Mouse (Mus musculus) brain, embryonic 18.5 days (tissue): ENCODE measurements around the gene Acad10.
A peak's percentile ranks its signal among the peaks of the same experiment; 100 is the strongest.
"Not testable (repeated sequence)": the region's sequence is repeated elsewhere in the genome, so short reads cannot be mapped to it uniquely, and the experiment has no call there.

Source experiments
- DNase-seq: peaks from one replicate; pipeline ENCODE4 v3.0.0-alpha.2; 2012; ENCODE audit warnings: low read depth, low spot score

Gene Acad10

DNA sequence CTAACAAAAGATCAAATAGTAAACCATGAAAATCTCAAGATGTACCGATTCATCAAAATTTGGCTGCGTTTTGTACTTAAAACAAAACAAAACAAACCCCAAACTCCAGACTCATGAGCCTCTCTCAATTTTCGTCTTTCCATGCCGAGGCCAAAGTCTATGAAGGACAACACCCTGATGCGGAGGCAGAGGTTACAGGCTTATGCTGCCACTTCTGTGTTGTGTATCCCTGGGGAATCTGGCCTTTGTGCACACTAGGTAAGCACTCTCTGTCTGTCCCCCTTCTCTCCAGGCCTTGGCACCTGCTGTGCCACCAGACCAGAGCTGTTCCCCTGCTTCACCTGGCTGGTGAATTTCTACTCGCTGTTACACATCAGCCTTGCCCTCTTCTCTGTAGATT, 2.7 kb downstream of the Acad10 start:
- DNase-seq = not testable (repeated sequence)

DNA sequence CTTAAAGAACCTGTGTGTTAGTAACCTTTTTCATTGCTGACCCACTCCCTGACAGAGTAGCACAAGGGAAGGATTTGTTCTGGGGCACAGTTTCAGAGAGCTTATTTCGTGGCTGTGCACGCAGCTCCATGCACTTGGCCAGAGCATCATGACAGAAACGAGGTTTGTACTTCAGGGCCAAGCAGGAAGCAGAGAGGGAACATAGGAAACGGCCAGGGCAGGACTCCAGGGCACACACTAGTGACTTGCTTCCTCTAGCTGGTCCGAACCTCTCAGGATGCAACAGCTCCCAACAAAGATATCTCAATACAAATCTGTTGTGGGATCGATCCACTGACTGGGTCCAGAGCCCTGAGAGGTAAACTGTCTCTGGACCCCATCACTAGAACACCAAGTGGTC, 3.4 kb downstream of the Acad10 start:
- DNase-seq = not testable (repeated sequence)

DNA sequence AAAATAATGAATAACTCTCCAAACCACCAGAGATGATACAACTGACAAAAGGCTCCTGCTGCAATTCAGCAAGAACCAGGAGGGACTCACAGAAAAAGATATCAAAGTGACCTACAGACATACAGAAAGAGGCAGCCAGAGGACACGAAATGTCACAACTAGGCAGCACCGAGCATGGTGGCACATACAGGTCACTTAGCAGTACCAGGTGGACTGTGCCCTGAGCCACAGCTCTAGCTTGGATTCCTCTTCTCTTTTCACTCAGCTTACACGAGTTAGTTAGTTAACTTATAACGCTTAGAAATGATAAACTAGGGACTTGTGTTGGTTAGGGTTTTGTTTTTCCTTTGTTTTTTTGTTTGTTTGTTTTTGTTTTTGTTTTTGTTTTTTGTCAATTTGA, 5.8 kb downstream of the Acad10 start:
- no peak for DNase-seq

DNA sequence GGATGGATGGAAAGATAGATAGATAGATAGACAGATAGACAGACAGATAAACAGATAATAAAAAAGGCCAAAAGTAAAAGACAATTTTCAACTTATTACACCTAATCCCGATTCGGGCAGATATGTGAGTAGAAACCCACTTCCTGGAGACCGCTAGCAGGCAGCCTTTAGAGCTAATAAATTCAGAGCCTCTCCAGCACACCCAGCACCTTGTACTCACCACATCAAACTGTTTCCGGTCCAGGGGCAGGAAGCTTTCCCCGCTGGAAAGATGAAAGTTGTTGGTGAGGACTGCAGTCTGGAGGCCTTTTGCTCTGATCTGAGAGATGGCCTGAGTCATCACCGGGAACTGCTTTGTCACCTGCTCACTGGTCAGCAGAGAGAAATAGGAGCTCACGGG, 11.2 kb downstream of the Acad10 start:
- no peak for DNase-seq

DNA sequence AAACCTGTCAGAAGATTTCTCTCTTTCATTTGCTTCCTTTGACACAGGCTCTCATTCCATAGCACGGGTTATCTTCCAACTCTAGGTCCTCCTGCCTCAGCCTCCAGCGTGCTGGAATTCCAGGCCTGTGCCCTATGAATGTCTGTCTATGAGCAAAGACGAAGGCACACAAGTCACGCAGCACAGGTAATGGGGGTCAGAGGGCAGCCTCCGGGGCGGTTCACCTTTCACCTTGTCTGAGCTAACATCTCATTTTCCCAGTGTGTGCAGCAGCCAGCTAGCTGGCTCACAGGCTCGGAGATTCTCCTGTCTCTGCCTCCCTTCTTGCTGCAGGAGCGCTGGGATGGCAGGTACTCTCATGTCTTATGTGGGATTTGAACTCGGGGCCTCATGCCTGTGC, 20.7 kb downstream of the Acad10 start:
- DNase-seq = no peak

DNA sequence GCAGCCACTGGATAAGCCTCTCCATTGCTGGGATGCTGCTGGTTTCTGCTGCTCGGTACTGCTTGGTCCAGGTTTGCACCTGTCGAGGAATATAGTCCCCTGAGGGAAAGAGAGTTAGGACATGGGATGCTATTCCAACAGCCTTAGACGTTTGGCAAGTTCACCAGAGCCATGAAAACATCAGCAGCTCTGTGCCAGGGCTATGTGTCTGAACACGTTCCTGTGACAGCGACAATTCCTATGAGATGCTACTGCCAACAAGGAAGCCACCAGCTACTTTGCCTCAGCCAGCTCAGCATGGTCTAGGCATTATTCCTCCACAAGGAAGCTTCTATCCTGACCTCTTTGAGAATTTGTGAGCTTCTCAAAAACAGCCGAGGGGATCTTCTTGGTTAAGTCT, 23.0 kb downstream of the Acad10 start:
- no peak for DNase-seq

DNA sequence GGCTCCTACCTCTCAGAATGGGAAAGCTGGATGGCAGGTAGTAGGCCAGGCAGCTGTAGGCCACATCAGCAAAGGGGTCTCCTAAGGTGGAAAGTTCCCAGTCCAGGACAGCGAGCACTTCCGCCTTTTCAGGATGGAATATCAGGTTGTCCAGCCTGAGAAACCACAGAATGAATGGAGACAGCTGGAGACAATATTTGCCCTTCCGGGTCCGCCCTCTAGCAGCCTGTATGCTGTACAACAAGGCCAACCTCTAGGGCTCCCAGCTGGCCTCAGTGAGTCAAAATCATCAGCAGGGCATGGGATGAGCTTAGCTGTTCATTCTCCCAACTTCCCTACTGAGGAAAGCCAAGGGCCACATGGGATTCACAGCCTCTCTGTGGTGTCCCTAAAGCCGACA, 25.6 kb downstream of the Acad10 start:
- no peak for DNase-seq

DNA sequence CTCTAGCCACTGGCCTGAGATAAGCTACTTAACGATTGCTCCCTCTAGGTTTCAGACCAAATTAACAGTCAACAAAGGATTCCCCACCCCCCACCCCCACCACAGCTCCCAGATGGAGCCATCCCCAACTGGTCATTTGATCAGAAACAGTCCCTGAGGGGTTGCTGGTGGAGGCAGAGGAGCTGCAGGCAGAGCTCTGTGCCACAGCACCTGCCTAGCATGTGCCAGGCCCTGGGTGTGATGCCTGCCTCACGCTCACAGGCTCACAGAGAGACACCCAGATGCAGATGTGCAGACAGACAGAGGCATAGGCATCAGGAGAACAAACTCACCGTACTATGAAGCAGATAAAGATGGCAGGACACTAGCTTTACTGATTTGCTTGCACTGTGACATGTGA, 27.5 kb downstream of the Acad10 start:
- no peak for DNase-seq

DNA sequence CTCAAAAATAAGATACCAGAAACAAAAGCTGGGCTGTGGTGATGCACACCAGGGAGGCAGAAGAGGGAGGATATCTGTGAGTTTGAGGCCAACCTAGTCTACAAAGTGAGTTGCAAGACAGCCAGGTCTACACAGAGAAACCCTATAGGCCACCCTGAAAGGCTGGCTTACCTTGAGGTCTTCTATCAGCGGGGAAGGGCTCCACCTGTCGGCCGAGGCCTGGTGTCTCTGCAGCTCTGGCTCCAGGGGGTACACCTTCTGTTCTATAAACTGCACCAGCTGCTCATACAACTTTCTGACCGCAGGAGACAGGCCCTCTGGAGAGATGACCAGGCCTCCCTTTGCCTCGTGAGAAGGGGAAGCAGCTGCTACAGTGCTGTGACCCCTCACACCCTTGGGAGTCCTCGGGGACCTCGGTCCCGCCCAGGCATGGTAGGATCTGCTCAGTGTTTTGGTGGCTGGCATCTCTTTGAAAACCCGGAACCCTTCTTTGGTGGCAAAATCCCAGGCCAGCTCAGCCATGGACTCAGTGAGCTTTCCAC, 29.1 kb downstream of the Acad10 start:
- DNase-seq = not testable (repeated sequence)

DNA sequence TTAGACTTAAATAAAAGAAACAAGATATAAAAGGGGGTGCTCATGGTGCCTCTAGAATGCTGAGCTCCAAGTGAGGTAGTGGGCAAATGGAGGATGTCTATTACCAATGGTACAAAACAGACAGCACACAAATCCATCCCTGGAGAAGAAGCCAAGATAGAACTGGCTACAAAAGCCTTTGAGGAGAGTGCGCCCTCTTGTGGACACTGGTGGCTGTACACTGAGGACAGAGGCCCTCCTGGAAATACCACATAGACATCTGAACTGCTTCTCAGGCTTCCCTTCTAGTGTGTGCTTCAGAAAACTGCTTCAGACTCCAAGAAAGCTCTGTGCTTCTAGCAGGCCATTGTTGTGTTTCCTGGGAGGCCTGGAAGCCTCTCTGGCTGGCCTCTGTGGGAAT, 32.4 kb downstream of the Acad10 start:
- no peak for DNase-seq

DNA sequence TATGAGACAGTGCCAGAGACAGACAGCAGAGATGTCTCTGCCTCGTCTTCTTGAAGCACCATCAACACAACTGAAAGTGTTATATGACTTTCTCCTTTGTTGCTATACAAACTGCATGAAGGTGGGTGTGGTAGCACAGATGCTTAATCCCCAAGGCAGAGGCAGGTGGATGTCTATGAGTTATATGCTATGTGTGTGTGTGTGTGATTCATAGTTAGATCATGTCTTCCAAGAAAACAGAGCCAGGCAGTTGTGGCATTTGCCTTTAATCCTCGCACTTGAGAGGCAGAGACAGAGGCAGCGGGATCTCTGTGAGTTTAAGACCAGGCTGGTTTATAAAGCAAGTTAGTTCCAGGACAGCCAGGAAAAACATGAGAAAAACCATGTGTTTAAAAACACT, 37.1 kb downstream of the Acad10 start:
- DNase-seq = no peak

DNA sequence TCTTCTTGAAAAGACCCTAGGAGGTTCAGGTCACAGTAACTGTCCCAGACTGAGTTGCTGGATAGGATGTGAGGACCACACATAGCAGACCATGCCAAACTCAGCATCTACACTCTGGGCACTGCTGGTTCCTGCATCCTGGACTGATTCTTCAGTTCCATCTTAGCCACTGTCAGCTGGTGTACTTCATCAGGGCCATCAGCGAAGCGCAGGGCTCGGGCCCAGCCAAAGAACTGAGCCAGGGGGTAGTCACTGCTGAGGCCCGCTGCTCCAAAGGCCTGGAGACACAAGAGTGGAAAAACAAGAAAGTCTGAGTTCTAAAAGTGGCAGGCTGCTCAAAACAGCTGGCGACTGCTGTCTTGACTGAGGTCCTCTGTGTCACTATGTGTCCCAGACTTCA, 39.2 kb downstream of the Acad10 start:
- no peak for DNase-seq

DNA sequence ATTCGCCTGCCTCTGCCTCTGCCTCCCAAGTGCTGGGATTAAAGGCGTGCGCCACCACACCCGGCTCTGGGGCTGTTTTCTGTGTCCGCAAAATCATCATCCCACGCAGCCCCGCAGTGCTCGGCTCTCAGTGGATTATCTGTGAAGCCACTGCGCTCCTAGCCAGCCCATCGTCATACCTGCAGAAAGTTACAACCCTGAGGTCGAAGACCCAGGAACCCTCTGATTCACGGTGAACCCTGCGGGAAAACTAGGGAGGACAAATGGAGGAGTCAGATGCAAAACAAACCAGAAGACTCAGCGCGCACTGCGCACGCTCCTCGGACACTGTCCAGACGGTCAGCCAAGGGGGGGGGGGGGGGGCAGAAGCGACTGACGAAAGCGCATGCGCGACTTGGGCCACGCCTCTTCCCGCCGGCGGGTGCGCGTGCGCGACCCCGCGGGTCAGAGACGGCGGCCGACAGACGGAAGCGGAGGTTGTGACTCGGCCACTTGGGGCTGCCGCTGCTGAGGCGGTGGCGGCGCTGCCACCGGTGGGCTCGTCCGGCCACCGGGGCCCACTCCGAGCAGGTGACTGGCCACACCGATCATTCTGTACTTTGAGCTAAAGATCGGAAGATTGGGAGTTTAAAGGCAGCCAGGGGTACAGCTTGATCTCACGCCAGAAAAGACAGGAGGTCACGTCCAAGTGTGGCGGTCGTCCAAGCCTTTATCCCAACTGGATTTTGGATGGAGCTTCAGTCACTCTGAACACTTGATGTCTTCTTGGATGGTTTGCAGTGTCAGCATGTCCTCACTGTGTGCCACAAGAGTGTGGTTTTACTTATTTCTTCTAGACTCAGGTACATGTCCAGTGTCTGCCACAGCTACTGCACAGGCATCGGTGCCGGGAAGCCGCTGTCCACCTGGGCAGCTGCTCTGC, 41.5 kb downstream of the Acad10 start, which contains the start of gene Acad12:
Acad12 (minus strand) TSS at position 347 of the 922 bp plus-strand sequence.
- peak; percentile 49 for DNase-seq

DNA sequence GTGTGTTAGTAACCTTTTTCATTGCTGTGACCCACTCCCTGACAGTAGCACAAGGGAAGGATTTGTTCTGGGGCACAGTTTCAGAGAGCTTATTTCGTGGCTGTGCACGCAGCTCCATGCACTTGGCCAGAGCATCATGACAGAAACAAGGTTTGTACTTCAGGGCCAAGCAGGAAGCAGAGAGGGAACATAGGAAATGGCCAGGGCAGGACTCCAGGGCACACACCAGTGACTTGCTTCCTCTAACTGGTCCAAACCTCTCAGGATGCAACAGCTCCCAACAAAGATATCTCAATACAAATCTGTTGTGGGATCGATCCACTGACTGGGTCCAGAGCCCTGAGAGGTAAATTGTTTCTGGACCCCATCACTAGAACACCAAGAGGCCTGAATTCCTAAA, 45.4 kb downstream of the Acad10 start:
- DNase-seq = not testable (repeated sequence)

DNA sequence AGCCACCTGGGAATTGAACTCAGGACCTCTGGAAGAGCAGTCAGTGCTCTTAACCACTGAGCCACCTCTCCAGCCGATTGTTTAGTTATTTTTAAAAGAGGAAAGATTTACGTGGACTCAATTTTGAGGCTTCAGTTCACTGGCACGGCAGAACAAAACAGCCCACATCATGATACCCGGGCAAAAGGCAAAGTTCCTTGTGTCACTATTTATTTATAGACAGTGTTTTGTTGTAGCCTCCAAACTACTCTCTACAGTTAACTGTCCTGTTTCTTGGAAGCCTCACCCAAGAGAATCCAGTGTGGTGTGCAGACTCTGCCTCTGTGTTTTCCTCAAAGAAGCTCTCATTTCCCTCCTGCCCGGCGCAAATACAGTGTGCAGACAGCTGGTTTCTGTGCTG, 48.3 kb downstream of the Acad10 start:
- DNase-seq = no peak

DNA sequence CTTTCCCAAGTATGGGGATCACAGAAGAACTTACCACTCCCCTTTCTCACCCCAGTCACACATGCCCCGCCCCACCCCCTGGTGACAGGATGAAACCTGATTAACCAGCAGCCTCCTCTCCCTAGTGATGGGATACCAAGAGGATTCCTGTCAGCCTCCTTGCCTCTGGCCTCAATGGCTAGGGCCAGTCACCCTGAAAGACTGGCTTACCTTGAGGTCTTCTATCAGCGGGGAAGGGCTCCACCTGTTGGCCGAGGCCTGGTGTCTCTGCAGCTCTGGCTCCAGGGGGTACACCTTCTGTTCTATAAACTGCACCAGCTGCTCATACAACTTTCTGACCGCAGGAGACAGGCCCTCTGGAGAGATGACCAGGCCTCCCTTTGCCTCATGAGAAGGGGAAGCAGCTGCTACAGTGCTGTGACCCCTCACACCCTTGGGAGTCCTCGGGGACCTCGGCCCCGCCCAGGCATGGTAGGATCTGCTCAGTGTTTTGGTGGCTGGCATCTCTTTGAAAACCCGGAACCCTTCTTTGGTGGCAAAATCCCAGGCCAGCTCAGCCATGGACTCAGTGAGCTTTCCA, 50.7 kb downstream of the Acad10 start:
- not testable (repeated sequence) for DNase-seq

DNA sequence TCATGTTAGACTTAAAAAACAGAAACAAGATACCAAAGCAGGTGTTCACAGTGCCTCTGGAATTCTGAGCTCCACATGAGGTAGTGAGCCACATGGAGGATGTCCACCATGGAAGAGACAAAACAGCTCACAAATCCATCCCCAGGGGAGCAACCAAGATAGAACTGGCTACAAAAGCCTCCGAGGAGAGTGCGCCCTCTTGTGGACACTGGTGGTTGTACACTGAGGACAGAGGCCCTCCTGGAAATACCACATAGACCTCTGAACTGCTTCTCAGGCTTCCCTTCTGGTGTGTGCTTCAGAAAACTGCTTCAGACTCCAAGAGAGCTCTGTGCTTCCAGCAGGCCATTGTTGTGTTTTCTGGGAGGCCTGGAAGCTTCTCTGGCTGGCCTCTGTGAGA, 54.2 kb downstream of the Acad10 start:
- DNase-seq = no peak

DNA sequence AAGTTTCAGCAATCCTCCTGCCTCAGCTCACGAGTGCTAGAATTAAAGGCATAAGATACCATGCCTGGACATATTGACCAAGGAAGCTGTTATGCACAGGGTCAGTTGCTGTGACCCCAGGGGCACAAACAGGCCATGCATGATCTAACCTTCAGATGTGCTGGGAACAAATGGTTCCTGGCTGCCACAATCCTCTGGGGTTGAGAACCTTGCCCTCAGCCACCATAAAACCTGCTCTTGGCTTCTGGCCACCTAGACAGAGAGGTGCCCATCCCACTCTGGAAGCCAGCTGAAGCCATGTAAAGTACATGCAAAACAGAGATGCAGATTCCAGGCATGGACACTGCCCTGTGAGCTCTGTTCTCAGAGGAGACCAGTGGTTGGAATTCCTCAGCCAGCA, 56.5 kb downstream of the Acad10 start:
- not testable (repeated sequence) for DNase-seq

DNA sequence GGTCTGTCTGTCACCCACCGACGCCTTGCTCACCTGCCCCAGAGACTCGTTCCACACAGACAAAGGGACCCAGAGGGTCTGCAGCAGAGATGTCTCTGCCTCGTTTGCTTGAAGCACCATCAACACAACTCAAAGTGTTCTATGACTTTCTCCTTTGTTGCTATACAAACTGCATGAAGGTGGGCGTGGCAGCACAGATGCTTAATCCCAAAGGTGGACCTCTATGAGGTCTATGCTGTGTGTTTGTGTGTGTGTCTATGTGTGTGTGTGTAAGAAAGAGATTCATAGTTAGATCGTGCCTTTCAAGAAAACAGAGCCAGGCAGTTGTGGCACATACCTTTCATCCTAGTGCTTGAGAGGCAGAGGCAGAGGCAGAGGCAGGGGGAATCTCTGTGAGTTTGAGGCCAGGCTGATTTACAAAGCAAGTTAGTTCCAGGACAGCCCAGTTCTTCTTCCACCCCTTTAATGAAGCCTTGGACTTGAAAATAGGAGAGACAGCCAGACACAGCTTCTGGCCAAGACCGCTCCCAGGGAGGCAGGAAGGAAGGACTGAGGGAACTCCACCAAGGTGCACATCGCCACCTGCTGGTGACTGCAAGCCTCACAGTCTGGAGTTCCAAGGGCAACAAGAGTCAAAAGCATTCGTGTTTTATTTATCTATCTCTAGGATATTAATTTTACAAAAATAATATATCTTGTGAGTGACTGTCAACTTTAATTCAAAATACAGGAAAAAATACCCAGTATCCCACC, 58.6 kb downstream of the Acad10 start:
- peak; percentile 24 for DNase-seq

DNA sequence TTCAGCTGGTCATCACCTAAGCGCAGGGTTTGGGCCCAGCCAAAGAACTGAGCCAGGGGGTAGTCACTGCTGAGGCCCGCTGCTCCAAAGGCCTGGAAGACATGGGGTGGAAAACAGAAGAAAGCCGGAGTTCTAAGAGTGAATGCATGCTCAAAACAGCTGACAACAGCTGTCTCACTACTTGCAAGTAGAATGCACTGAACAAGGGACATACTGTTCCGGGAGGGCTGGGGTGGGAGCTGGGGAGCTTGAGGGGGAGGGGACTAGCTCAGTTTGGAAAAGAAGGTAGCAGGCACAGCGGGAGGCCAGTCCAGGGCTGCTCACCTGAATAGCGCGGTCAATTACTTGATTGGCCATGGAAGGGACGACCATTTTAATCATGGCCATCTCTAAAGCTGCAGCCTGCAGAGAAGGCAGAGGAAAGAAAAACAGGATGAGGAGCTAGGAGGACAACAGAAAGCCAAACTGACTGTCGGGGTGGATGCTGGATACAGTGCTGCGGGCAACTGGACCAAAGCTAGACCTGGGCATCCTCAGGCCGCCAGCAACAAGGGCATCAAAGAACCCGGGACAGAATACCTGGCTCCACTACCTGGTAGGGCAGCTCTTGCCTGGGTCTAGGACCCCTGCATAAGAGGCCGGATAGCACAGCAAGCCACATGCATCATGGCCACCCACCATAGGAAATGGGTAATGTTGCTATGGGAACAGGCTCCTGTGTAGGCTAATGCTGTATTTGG, 61.3 kb downstream of the Acad10 start:
- DNase-seq = no peak

DNA sequence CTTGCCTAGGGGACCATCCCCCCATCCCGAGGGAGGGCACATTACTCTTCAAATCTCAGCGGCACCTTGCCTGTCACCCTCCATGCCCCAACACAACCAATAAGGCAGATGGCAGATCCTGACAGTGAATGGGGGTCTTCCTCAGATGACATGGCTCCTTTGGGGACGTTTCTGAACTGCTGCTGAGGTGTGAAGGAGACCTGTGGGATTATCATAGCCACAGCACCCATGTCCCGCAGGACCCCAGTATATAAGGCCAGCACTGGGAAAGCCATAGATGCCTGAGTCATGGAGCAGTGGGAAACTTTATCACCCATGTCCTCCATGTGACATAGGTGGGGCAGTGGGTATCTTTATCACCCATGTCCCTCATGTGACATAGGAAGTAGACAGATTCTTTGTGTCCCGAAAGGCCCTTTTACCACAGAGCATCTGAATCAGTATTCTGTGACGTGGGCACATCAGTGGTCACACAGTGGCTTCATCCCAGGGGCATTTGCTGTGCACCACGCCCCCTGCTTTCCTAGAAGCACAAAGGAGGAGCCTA, 62.2 kb downstream of the Acad10 start:
- no peak for DNase-seq
